Mouse (Mus musculus) embryonic fibroblast, embryonic 13.5 days (primary cell): ENCODE measurements at regions not wholly inside any gene's neighbourhood (a gene's known extent, or its start where the extent isn't known, plus 50 kb on each side); places are given as distances from the start of the nearest gene placed in this dataset.

Experiments used
- CTCF ChIP-seq: IDR thresholded peaks from 2 replicates; pipeline ENCODE4 v1.5.1; 2011; ENCODE audit warnings: mild to moderate bottlenecking, control low read depth, low read length, moderate library complexity, borderline replicate concordance; ENCODE audit not compliant: insufficient read depth
- POLR2A ChIP-seq: IDR thresholded peaks from 2 replicates; pipeline ENCODE4 v1.6.1; 2011; ENCODE audit warnings: low read depth, mild to moderate bottlenecking, control low read depth, low read length, moderate library complexity

GRCm38 (mm10) chr1:105117888-105118287, 238.6 kb downstream of the Rnf152 start:
- TF ChIP-seq POLR2A (no peak), CTCF (no peak)
